21 mouse cellular contexts compared by ENCODE assay signal in genomic region chr2:69939649-69940048, GRCm38 (mm10).
"Had no signal": no experiment of that assay in that cellular context is flagged by ENCODE, and none has a peak within 500 bp of the region (broad histone marks: within the 10 kb centered on the region; RNA-seq: fewer than 3 reads in every experiment).

No protein-coding gene starts in this region.

- H3K4me2 ChIP-seq: lung, embryonic 15.5 days; midbrain, embryonic 12.5 days; midbrain, embryonic 15.5 days; neural tube, embryonic 12.5 days; neural tube, embryonic 15.5 days had no signal

- H3K9ac ChIP-seq: lung, embryonic 15.5 days; midbrain, embryonic 12.5 days; midbrain, embryonic 15.5 days; neural tube, embryonic 12.5 days; neural tube, embryonic 15.5 days had no signal

- H3K27ac ChIP-seq: kidney, postnatal 0 days; left cerebral cortex, adult 2 months; lung, embryonic 15.5 days; midbrain, embryonic 12.5 days; midbrain, embryonic 15.5 days; neural tube, embryonic 12.5 days; neural tube, embryonic 15.5 days; stomach, postnatal 0 days had no signal

- H3K4me3 ChIP-seq: left cerebral cortex, adult 2 months; lung, embryonic 15.5 days; midbrain, embryonic 12.5 days; midbrain, embryonic 15.5 days; neural tube, embryonic 12.5 days; neural tube, embryonic 15.5 days had no signal

- ATAC-seq: intestine, postnatal 0 days; midbrain, embryonic 15.5 days had no signal

- H3K4me1 ChIP-seq: lung, embryonic 15.5 days; midbrain, embryonic 12.5 days; midbrain, embryonic 15.5 days; neural tube, embryonic 12.5 days; neural tube, embryonic 15.5 days had no signal

- H3K9me3 ChIP-seq: lung, embryonic 15.5 days; midbrain, embryonic 12.5 days; midbrain, embryonic 15.5 days; neural tube, embryonic 12.5 days; neural tube, embryonic 15.5 days had no signal

- DNase-seq: kidney, adult 2 months; kidney, postnatal 25 days; layer of hippocampus, postnatal 36 days; lung, adult 18-20 months; lung, postnatal 10 days; lung, postnatal 36 days; right cerebral cortex, adult 18-20 months; right cerebral cortex, postnatal 14 days; right cerebral cortex, postnatal 4 days; thymus, adult 2 months; thymus, postnatal 14 days; thymus, postnatal 4 days had no signal

- H3K27me3 ChIP-seq: lung, embryonic 15.5 days; midbrain, embryonic 12.5 days; midbrain, embryonic 15.5 days; neural tube, embryonic 12.5 days; neural tube, embryonic 15.5 days had no signal
